Mouse (Mus musculus): ENCODE data around the gene Cyfip1. TPM values are rescaled to one million over a fixed set of nuclear protein-coding genes. Genes with fewer than 3 reads are reported as not detected.
"Not testable (repeated sequence)": the region's sequence is repeated elsewhere in the genome, so short reads cannot be mapped to it uniquely, and the experiment has no call there.

The Cyfip1 gene
- polyA plus RNA-seq, 1 experiment from 2014 or later = 128 TPM

DNA sequence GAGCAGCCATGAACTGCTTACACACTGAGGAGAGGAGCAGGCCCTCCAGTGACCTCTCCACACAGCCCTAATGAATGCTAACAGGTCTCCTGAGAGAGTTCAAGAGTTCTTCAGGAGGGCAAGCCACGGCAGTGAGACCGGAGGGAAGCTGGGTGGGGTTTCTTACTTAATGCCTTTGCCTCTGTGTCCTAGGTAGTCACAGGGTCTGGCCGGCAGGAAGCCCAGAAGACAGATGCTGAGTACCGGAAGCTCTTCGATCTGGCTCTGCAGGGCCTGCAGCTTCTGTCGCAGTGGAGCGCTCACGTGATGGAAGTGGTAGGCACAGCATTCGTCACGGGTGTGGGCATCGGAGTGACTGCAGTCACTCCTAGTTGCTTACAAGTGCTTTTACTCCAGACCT, 50.3 kb downstream of the Cyfip1 start:
- Histone ChIP-seq H3K4me2 (replicated peaks; ENCODE audit: low read depth, low read length) (no peak overlapping the region), H3K9ac (replicated peaks; ENCODE audit: low read depth, low read length) (no peak overlapping the region), H3K4me3 (ENCODE audit: low read depth, low read length) (no peak overlapping the region), H3K36me3 (ENCODE audit: control insufficient read depth, insufficient read depth, low read length) (peaks cover 48% of the 10 kb centered on the region), H3K9me3 (ENCODE audit: control insufficient read depth, low read depth, low read length) (no peaks in the 10 kb centered on the region), H3K27me3 (ENCODE audit: control insufficient read depth, insufficient read depth, low read length) (no peaks in the 10 kb centered on the region), H3K27ac (ENCODE audit: low read length) (no peak overlapping the region), H3K4me1 (ENCODE audit: control insufficient read depth, insufficient read depth, low read length) (no peaks in the 10 kb centered on the region)
- 88% methylated on average over 11 of the region's 11 CpGs for WGBS
- ATAC-seq (ENCODE audit: insufficient number of reproducible peaks, insufficient read depth, low FRiP score, low read depth) = no peak

DNA sequence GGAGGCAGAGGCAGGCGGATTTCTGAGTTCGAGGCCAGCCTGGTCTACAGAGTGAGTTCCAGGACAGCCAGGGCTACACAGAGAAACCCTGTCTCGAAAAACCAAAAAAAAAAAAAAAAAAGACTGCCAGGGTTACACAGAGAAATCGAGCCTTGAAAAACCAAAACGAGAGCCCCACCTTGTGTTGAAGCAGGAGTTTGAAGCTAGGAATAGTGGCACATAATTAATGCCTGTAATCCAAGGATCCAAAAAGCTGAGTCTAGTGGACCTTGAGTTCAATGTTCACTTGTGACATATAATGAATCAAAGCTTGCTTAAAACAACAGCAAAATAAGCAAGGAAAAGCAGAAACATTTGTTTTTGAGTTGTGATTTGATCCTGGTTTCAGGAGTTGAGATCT, 62.2 kb downstream of the Cyfip1 start:
- no peaks in the 10 kb centered on the region for H3K9me3 ChIP-seq (ENCODE audit: control insufficient read depth, low read depth, low read length)
- H3K27me3 ChIP-seq (ENCODE audit: control insufficient read depth, insufficient read depth, low read length) = no peaks in the 10 kb centered on the region
- no peaks in the 10 kb centered on the region for H3K4me1 ChIP-seq (ENCODE audit: control insufficient read depth, insufficient read depth, low read length)
- H3K4me3 ChIP-seq (ENCODE audit: low read depth, low read length) = no peak overlapping the region
- peaks cover 53% of the 10 kb centered on the region for H3K36me3 ChIP-seq (ENCODE audit: control insufficient read depth, insufficient read depth, low read length)
- H3K4me2 ChIP-seq (replicated peaks; ENCODE audit: low read depth, low read length) = no peak overlapping the region
- WGBS = 84% methylated on average over 4 of the region's 5 CpGs
- no peak overlapping the region for H3K9ac ChIP-seq (replicated peaks; ENCODE audit: low read depth, low read length)
- ATAC-seq (ENCODE audit: insufficient number of reproducible peaks, insufficient read depth, low FRiP score, low read depth) = no peak
- H3K27ac ChIP-seq (ENCODE audit: low read length) = no peak overlapping the region

GRCm38 (mm10) chr7:55905449-55905848, 63.9 kb downstream of the Cyfip1 start:
- no peak for ATAC-seq (ENCODE audit: insufficient number of reproducible peaks, insufficient read depth, low FRiP score, low read depth)
- H3K9ac ChIP-seq (replicated peaks; ENCODE audit: low read depth, low read length) = no peak overlapping the region
- H3K4me1 ChIP-seq (ENCODE audit: control insufficient read depth, insufficient read depth, low read length) = no peaks in the 10 kb centered on the region
- H3K36me3 ChIP-seq (ENCODE audit: control insufficient read depth, insufficient read depth, low read length) = peaks cover 54% of the 10 kb centered on the region
- no peak overlapping the region for H3K4me3 ChIP-seq (ENCODE audit: low read depth, low read length)
- 77% methylated on average over 2 of the region's 2 CpGs for WGBS
- H3K9me3 ChIP-seq (ENCODE audit: control insufficient read depth, low read depth, low read length) = no peaks in the 10 kb centered on the region
- no peak overlapping the region for H3K27ac ChIP-seq (ENCODE audit: low read length)
- no peaks in the 10 kb centered on the region for H3K27me3 ChIP-seq (ENCODE audit: control insufficient read depth, insufficient read depth, low read length)
- no peak overlapping the region for H3K4me2 ChIP-seq (replicated peaks; ENCODE audit: low read depth, low read length)

DNA sequence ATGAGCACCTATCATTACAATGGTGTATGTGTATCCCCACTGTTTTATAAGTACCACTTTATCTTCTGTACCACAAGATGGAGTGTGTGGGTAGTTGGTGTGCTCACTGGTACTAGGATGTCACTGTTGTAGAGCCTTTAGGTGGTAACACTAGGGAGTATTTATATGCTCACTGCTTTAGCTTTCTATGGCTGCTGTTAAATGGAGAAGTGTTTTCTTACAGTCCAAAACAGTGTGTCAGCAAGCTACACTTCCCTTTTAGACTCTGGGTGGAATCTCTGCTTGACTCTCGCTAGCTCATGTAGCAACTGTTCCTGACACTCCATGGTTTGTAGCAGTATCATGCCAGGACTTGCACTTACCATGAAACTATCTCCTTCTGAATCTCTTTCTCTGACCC, 68.0 kb downstream of the Cyfip1 start:
- peaks cover 71% of the 10 kb centered on the region for H3K36me3 ChIP-seq (ENCODE audit: control insufficient read depth, insufficient read depth, low read length)
- ATAC-seq (ENCODE audit: insufficient number of reproducible peaks, insufficient read depth, low FRiP score, low read depth) = no peak
- H3K4me3 ChIP-seq (ENCODE audit: low read depth, low read length) = no peak overlapping the region
- H3K27ac ChIP-seq (ENCODE audit: low read length) = no peak overlapping the region
- no peaks in the 10 kb centered on the region for H3K9me3 ChIP-seq (ENCODE audit: control insufficient read depth, low read depth, low read length)
- H3K9ac ChIP-seq (replicated peaks; ENCODE audit: low read depth, low read length) = no peak overlapping the region
- no peaks in the 10 kb centered on the region for H3K4me1 ChIP-seq (ENCODE audit: control insufficient read depth, insufficient read depth, low read length)
- H3K4me2 ChIP-seq (replicated peaks; ENCODE audit: low read depth, low read length) = no peak overlapping the region
- no peaks in the 10 kb centered on the region for H3K27me3 ChIP-seq (ENCODE audit: control insufficient read depth, insufficient read depth, low read length)
- 93% methylated on average over 1 of the region's 1 CpGs for WGBS

GRCm38 (mm10) chr7:55910356-55910755, 68.8 kb downstream of the Cyfip1 start:
- Histone ChIP-seq H3K36me3 (ENCODE audit: control insufficient read depth, insufficient read depth, low read length) (peaks cover 75% of the 10 kb centered on the region), H3K4me3 (ENCODE audit: low read depth, low read length) (no peak overlapping the region), H3K27ac (ENCODE audit: low read length) (no peak overlapping the region), H3K27me3 (ENCODE audit: control insufficient read depth, insufficient read depth, low read length) (no peaks in the 10 kb centered on the region), H3K4me1 (ENCODE audit: control insufficient read depth, insufficient read depth, low read length) (no peaks in the 10 kb centered on the region), H3K4me2 (replicated peaks; ENCODE audit: low read depth, low read length) (no peak overlapping the region), H3K9ac (replicated peaks; ENCODE audit: low read depth, low read length) (no peak overlapping the region), H3K9me3 (ENCODE audit: control insufficient read depth, low read depth, low read length) (no peaks in the 10 kb centered on the region)
- 65% methylated on average over 2 of the region's 2 CpGs for WGBS
- no peak for ATAC-seq (ENCODE audit: insufficient number of reproducible peaks, insufficient read depth, low FRiP score, low read depth)

DNA sequence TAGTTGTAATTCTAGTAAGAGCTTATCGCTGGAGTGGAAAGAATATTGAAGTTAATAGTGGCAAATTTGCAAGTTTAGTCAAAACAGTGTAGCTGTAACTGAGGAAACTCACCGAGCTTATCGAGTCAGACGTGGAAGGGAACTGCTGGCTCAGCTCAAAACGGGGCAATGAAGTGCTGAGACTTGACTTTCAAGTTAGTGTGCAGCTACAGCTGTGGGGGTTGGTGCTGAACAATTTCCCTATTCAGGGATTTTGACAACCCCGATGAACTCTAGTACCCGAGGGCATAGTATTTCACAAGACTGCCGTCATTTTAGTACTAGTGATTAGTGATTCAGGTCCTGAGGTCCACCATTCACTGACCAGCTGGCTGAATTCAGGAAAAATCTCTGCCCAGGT, 69.8 kb downstream of the Cyfip1 start:
- peaks cover 82% of the 10 kb centered on the region for H3K36me3 ChIP-seq (ENCODE audit: control insufficient read depth, insufficient read depth, low read length)
- no peaks in the 10 kb centered on the region for H3K4me1 ChIP-seq (ENCODE audit: control insufficient read depth, insufficient read depth, low read length)
- ATAC-seq (ENCODE audit: insufficient number of reproducible peaks, insufficient read depth, low FRiP score, low read depth) = no peak
- H3K9me3 ChIP-seq (ENCODE audit: control insufficient read depth, low read depth, low read length) = no peaks in the 10 kb centered on the region
- H3K27me3 ChIP-seq (ENCODE audit: control insufficient read depth, insufficient read depth, low read length) = no peaks in the 10 kb centered on the region
- 86% methylated on average over 8 of the region's 8 CpGs for WGBS
- H3K4me2 ChIP-seq (replicated peaks; ENCODE audit: low read depth, low read length) = no peak overlapping the region
- no peak overlapping the region for H3K9ac ChIP-seq (replicated peaks; ENCODE audit: low read depth, low read length)
- no peak overlapping the region for H3K27ac ChIP-seq (ENCODE audit: low read length)
- no peak overlapping the region for H3K4me3 ChIP-seq (ENCODE audit: low read depth, low read length)

DNA sequence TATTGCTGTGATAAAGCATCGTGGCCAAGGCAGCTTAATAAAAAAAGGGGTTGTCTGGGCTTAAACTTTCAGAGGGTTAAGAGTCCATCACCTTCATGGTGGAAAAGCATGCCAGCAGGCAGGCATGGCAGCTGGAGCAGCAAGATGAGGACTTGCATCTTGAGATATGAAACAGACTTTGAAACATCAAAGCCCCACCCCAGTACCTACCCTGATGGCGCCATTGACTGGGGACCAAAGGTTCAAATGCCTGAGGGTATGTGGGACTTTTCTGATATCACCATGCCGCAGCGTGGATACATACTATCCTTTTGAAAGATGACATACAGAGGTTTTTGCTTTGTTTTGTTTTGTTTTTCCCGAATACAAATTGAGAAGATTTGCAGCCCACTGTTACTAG, 70.6 kb downstream of the Cyfip1 start:
- no peaks in the 10 kb centered on the region for H3K4me1 ChIP-seq (ENCODE audit: control insufficient read depth, insufficient read depth, low read length)
- peaks cover 79% of the 10 kb centered on the region for H3K36me3 ChIP-seq (ENCODE audit: control insufficient read depth, insufficient read depth, low read length)
- no peaks in the 10 kb centered on the region for H3K9me3 ChIP-seq (ENCODE audit: control insufficient read depth, low read depth, low read length)
- no peak overlapping the region for H3K9ac ChIP-seq (replicated peaks; ENCODE audit: low read depth, low read length)
- 91% methylated on average over 5 of the region's 5 CpGs for WGBS
- H3K27me3 ChIP-seq (ENCODE audit: control insufficient read depth, insufficient read depth, low read length) = no peaks in the 10 kb centered on the region
- ATAC-seq (ENCODE audit: insufficient number of reproducible peaks, insufficient read depth, low FRiP score, low read depth) = no peak
- H3K4me2 ChIP-seq (replicated peaks; ENCODE audit: low read depth, low read length) = no peak overlapping the region
- no peak overlapping the region for H3K27ac ChIP-seq (ENCODE audit: low read length)
- H3K4me3 ChIP-seq (ENCODE audit: low read depth, low read length) = no peak overlapping the region

GRCm38 (mm10) chr7:55918365-55918764, 76.8 kb downstream of the Cyfip1 start:
- not testable (repeated sequence) for H3K4me2 ChIP-seq (replicated peaks; ENCODE audit: low read depth, low read length); H3K27ac ChIP-seq (ENCODE audit: low read length); H3K9me3 ChIP-seq (ENCODE audit: control insufficient read depth, low read depth, low read length); H3K9ac ChIP-seq (replicated peaks; ENCODE audit: low read depth, low read length); H3K4me1 ChIP-seq (ENCODE audit: control insufficient read depth, insufficient read depth, low read length); H3K4me3 ChIP-seq (ENCODE audit: low read depth, low read length); ATAC-seq (ENCODE audit: insufficient number of reproducible peaks, insufficient read depth, low FRiP score, low read depth); H3K27me3 ChIP-seq (ENCODE audit: control insufficient read depth, insufficient read depth, low read length)
- 95% methylated on average over 11 of the region's 11 CpGs for WGBS
- peaks cover 68% of the 10 kb centered on the region for H3K36me3 ChIP-seq (ENCODE audit: control insufficient read depth, insufficient read depth, low read length)

- no peaks in the 10 kb centered on the region for H3K4me1 ChIP-seq (ENCODE audit: control insufficient read depth, insufficient read depth, low read length)
- no peak overlapping the region for H3K4me3 ChIP-seq (ENCODE audit: low read depth, low read length)
- no peak overlapping the region for H3K9ac ChIP-seq (replicated peaks; ENCODE audit: low read depth, low read length)
- H3K27ac ChIP-seq (ENCODE audit: low read length) = no peak overlapping the region
- WGBS = 89% methylated on average over 4 of the region's 4 CpGs
- H3K9me3 ChIP-seq (ENCODE audit: control insufficient read depth, low read depth, low read length) = no peaks in the 10 kb centered on the region
- H3K36me3 ChIP-seq (ENCODE audit: control insufficient read depth, insufficient read depth, low read length) = peaks cover 69% of the 10 kb centered on the region
- no peak for ATAC-seq (ENCODE audit: insufficient number of reproducible peaks, insufficient read depth, low FRiP score, low read depth)
- H3K27me3 ChIP-seq (ENCODE audit: control insufficient read depth, insufficient read depth, low read length) = no peaks in the 10 kb centered on the region
- no peak overlapping the region for H3K4me2 ChIP-seq (replicated peaks; ENCODE audit: low read depth, low read length)
These were observed 85.7 kb downstream of the Cyfip1 start for GRCm38 (mm10) chr7:55927262-55927661.

All from stomach, embryonic 14.5 days (tissue).